Mouse (Mus musculus) stomach, postnatal 0 days (tissue): ENCODE results near the gene March2. TPM values are rescaled to one million over a fixed set of nuclear protein-coding genes. Genes with fewer than 3 reads are reported as not detected.
A peak's percentile ranks its signal among the peaks of the same experiment; 100 is the strongest.

Experiments
- ATAC-seq: fragments of 200-750 bp; cut with Nextera tagmentation; 2 replicates; pipeline ENCODE4 v1.8.0; 2017; ENCODE audit not compliant: low FRiP score, low TSS enrichment
- DNase-seq: peaks from one replicate; pipeline ENCODE4 v3.0.0-alpha.2; 2016; ENCODE audit warnings: low spot score
- H3K27ac ChIP-seq: fragments of 300-500 bp; sonication (generic); replicated peaks from 2 replicates; pipeline ENCODE4 v1.5.1; 2014; ENCODE audit warnings: mild to moderate bottlenecking, control low read depth
- H3K27me3 ChIP-seq: fragments of 300-500 bp; sonication (generic); 2 replicates; pipeline ENCODE4 v1.6.1; 2014; ENCODE audit warnings: low read length; ENCODE audit not compliant: control insufficient read depth, insufficient read depth
- H3K36me3 ChIP-seq: fragments of 300-500 bp; sonication (generic); 2 replicates; pipeline ENCODE4 v1.6.1; 2014; ENCODE audit warnings: low read length, mixed read lengths; ENCODE audit not compliant: control insufficient read depth, insufficient read depth
- H3K4me1 ChIP-seq: fragments of 300-500 bp; sonication (generic); replicated peaks from 2 replicates; pipeline ENCODE4 v1.6.1; 2014; ENCODE audit warnings: antibody characterized with exemption; ENCODE audit not compliant: control insufficient read depth, insufficient read depth
- H3K4me2 ChIP-seq: fragments of 300-500 bp; sonication (generic); replicated peaks from 2 replicates; pipeline ENCODE4 v1.6.1; 2014; ENCODE audit warnings: low read depth, mild to moderate bottlenecking, control low read depth, moderate library complexity
- H3K4me3 ChIP-seq: fragments of 300-500 bp; sonication (generic); 2 replicates; pipeline ENCODE4 v1.5.1; 2014; ENCODE audit warnings: low read depth, low read length, control low read depth
- H3K9ac ChIP-seq: fragments of 300-500 bp; sonication (generic); 2 replicates; pipeline ENCODE4 v1.6.1; 2014; ENCODE audit warnings: mild to moderate bottlenecking, low read length, control low read depth, mixed read lengths
- H3K9me3 ChIP-seq: fragments of 300-500 bp; sonication (generic); 2 replicates; pipeline ENCODE4 v1.6.1; 2016; ENCODE audit warnings: low read length; ENCODE audit not compliant: control insufficient read depth
- CTCF ChIP-seq: IDR thresholded peaks from 2 replicates; pipeline ENCODE4 v1.5.1; 2016; ENCODE audit warnings: antibody characterized with exemption, low read depth, mild to moderate bottlenecking, moderate library complexity
- EP300 ChIP-seq: optimal IDR thresholded peaks from 2 replicates; pipeline ENCODE3; 2016; ENCODE audit warnings: antibody characterized with exemption
- WGBS: fragments of 180-500 bp; shearing (Covaris S2); extraction: QIAGEN DNeasy Blood & Tissue Kit; methylation state at CpG from one replicate; pipeline ENCODE4 v1.1.7; 2014; 5-methylcytosine and 5-hydroxymethylcytosine counted together
- polyA plus RNA-seq: library from polyadenylated mRNA; unstranded; fragments of >200 nt; fragmentation: Nextera tagmentation; extraction: Ambion mirVana; gene quantifications from 2 replicates; pipeline ENCODE4 v1.2.1, GENCODE M21; 2015

March2 gene
- polyA plus RNA-seq, 1 experiment from 2014 or later = 51.1 TPM

GRCm38 (mm10) chr17:33756108-33756790 is 37.8 kb upstream of the March2 start:
- Histone ChIP-seq H3K9me3 (no peaks in the 10 kb centered on the region), H3K27me3 (no peaks in the 10 kb centered on the region), H3K4me2 (no peak overlapping the region), H3K4me1 (peaks cover 10% of the 10 kb centered on the region), H3K9ac (no peak overlapping the region), H3K36me3 (peaks cover 4% of the 10 kb centered on the region; the same call in 1 of the 2 replicates), H3K27ac (peak overlapping the region; percentile 70), H3K4me3 (no peak overlapping the region)
- DNase-seq (no peak), ATAC-seq (no peak)
- TF ChIP-seq CTCF (no peak), EP300 (no peak)
- 74% methylated on average over 3 of the region's 3 CpGs for WGBS

- Histone ChIP-seq H3K4me3 (no peak overlapping the region), H3K9ac (no peak overlapping the region), H3K4me1 (peaks cover 10% of the 10 kb centered on the region), H3K9me3 (no peaks in the 10 kb centered on the region), H3K27ac (peak overlapping the region; percentile 70), H3K36me3 (peaks cover 4% of the 10 kb centered on the region; the same call in 1 of the 2 replicates), H3K4me2 (no peak overlapping the region), H3K27me3 (no peaks in the 10 kb centered on the region)
- peak; percentile 11; the same call in 1 of the 2 replicates for ATAC-seq
- WGBS = 57% methylated on average over 10 of the region's 10 CpGs
- DNase-seq = peak; percentile 66
- TF ChIP-seq EP300 (no peak), CTCF (no peak)
Measured at GRCm38 (mm10) chr17:33755418-33756107, 37.1 kb upstream of the March2 start.

GRCm38 (mm10) chr17:33754656-33755055 is 36.2 kb upstream of the March2 start:
- no peak overlapping the region for H3K9ac ChIP-seq
- no peaks in the 10 kb centered on the region for H3K9me3 ChIP-seq
- DNase-seq (no peak), ATAC-seq (no peak)
- WGBS = 63% methylated on average over 1 of the region's 1 CpGs
- H3K27me3 ChIP-seq = no peaks in the 10 kb centered on the region
- peaks cover 4% of the 10 kb centered on the region; the same call in 1 of the 2 replicates for H3K36me3 ChIP-seq
- TF ChIP-seq EP300 (no peak), CTCF (peak; percentile 22; the same call in 1 of the 2 replicates)
- peaks cover 10% of the 10 kb centered on the region for H3K4me1 ChIP-seq
- no peak overlapping the region for H3K4me3 ChIP-seq
- H3K27ac ChIP-seq = no peak overlapping the region
- H3K4me2 ChIP-seq = no peak overlapping the region

DNA sequence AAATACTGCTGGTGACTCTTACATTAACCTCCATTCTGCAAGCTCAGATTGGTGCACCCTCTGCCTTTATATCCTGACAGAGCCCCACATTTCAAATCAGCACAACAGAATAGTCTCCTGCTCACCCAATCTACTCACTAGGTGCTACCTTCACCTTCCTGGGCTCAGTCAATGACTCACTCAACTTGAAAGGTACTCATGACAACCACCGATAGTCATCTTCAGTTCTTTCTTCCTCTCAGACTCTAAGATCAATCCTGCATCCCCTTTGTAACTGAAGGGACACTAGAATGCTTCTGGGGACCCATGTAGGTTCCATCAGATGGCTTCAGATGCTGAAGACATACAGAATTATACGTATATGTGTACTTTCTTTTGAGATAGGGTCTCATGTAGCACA is 33.8 kb upstream of the March2 start:
- no peak for DNase-seq
- Histone ChIP-seq H3K4me1 (peaks cover 8% of the 10 kb centered on the region; the same call in 1 of the 2 replicates), H3K36me3 (peaks cover 18% of the 10 kb centered on the region), H3K9ac (no peak overlapping the region), H3K27ac (no peak overlapping the region), H3K4me3 (no peak overlapping the region), H3K9me3 (no peaks in the 10 kb centered on the region), H3K4me2 (no peak overlapping the region), H3K27me3 (no peaks in the 10 kb centered on the region)
- ATAC-seq = no peak
- 91% methylated on average over 2 of the region's 2 CpGs for WGBS
- TF ChIP-seq CTCF (no peak), EP300 (no peak)

DNA sequence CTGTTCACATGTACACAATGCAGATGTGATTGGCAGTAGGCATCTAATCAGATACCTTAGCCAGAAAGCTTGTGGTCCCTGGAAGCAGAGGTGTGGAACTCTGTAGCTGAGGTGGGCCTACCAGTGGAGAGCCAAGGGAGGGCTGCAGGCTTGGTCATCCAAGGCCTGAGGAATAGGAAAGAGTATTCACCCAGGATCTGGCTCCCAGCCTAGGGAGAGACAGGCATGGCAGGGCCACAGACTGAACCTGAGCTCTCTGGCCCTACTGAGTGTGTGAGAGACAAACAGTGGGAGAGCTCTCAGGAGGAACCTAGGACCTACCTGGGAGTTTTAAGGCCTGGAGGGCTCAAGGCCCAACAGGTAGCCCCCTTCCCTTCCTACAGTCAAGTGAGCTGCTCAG is 32.7 kb upstream of the March2 start:
- no peak for TF ChIP-seq EP300
- TF ChIP-seq CTCF = no peak
- no peak overlapping the region for H3K9ac ChIP-seq
- peaks cover 5% of the 10 kb centered on the region; the same call in 1 of the 2 replicates for H3K4me1 ChIP-seq
- no peaks in the 10 kb centered on the region for H3K27me3 ChIP-seq
- H3K4me3 ChIP-seq = no peak overlapping the region
- no peak overlapping the region for H3K4me2 ChIP-seq
- H3K27ac ChIP-seq = no peak overlapping the region
- H3K36me3 ChIP-seq = peaks cover 19% of the 10 kb centered on the region
- DNase-seq (no peak), ATAC-seq (no peak)
- no peaks in the 10 kb centered on the region for H3K9me3 ChIP-seq

DNA sequence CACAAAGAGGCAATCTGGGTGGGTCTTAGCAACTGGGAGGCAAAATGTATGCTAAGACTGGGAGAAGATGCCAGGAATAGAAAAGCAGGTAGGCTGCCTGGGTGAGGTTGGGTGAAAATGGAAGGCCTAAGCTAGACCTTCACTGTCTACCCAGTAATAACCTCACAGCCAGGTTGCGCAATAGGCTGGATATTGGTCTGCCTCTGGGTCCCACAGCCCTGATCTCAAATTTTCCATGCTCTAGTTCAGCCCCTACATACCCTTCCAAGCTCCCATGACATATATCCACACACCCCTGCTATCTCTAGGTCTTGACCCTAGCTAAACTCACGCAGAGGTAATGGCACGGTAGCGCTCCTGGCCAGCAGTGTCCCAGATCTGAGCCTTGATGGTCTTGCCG is 31.0 kb upstream of the March2 start:
- no peak overlapping the region for H3K9ac ChIP-seq
- peaks cover 20% of the 10 kb centered on the region for H3K36me3 ChIP-seq
- no peak overlapping the region for H3K4me3 ChIP-seq
- 88% methylated on average over 5 of the region's 5 CpGs for WGBS
- H3K9me3 ChIP-seq = no peaks in the 10 kb centered on the region
- ATAC-seq (no peak), DNase-seq (no peak)
- no peaks in the 10 kb centered on the region for H3K27me3 ChIP-seq
- TF ChIP-seq EP300 (no peak), CTCF (no peak)
- H3K4me2 ChIP-seq = no peak overlapping the region
- no peak overlapping the region for H3K27ac ChIP-seq
- H3K4me1 ChIP-seq = no peaks in the 10 kb centered on the region
